Mouse (Mus musculus) liver, embryonic 14.5 days (tissue): Measurements from ENCODE around the gene Disp3. TPM values are rescaled to one million over a fixed set of nuclear protein-coding genes. Genes with fewer than 3 reads are reported as not detected.

Experiments used
- ATAC-seq: fragments of 200-750 bp; cut with Nextera tagmentation; 2 replicates; pipeline ENCODE4 v1.8.0; 2017; ENCODE audit warnings: moderate number of reproducible peaks, mild to moderate bottlenecking, moderate library complexity; ENCODE audit not compliant: insufficient read depth
- DNase-seq, 3 experiments: peaks; one replicate each; pipeline ENCODE4 v3.0.0-alpha.2; 2012 to 2013; ENCODE audit warnings: low read depth in 3 of 3, low spot score in 3 of 3
- H3K27ac ChIP-seq: fragments of 300-500 bp; sonication (generic); 2 replicates; pipeline ENCODE4 v1.5.1; 2014; ENCODE audit warnings: moderate library complexity, mild to moderate bottlenecking, control low read depth, inconsistent platforms
- H3K27me3 ChIP-seq: fragments of 300-500 bp; sonication (generic); 2 replicates; pipeline ENCODE4 v1.6.1; 2014; ENCODE audit warnings: mild to moderate bottlenecking, low read length, moderate library complexity; ENCODE audit not compliant: control insufficient read depth, insufficient read depth
- H3K36me3 ChIP-seq: fragments of 300-500 bp; sonication (generic); replicated peaks from 2 replicates; pipeline ENCODE4 v1.6.1; 2014; ENCODE audit warnings: low read depth; ENCODE audit not compliant: control insufficient read depth, insufficient read depth
- H3K4me1 ChIP-seq, 2 experiments: fragments of 200-500 bp in 1 of 2; fragments of 300-500 bp in 1 of 2; sonication (generic) in 1 of 2; replicated peaks; 2 replicates each; pipeline ENCODE4 v1.6.1; 2012 to 2014; ENCODE audit warnings: antibody characterized with exemption in 1 of 2, inconsistent platforms in 1 of 2, low read length in 1 of 2; ENCODE audit not compliant: control insufficient read depth in 2 of 2, insufficient read depth in 2 of 2
- H3K4me2 ChIP-seq: fragments of 300-500 bp; sonication (generic); 2 replicates; pipeline ENCODE4 v1.6.1; 2014; ENCODE audit warnings: low read depth, mild to moderate bottlenecking, control low read depth, moderate library complexity
- H3K4me3 ChIP-seq, 2 experiments: fragments of 200-500 bp in 1 of 2; fragments of 300-500 bp in 1 of 2; sonication (generic) in 1 of 2; 2 replicates each; pipeline ENCODE4 v1.5.1; 2012 to 2014; ENCODE audit warnings: low read depth in 2 of 2, low read length in 2 of 2, mild to moderate bottlenecking in 2 of 2, control low read depth in 1 of 2, inconsistent platforms in 1 of 2, moderate library complexity in 1 of 2; ENCODE audit not compliant: insufficient read depth in 1 of 2
- H3K9ac ChIP-seq: fragments of 300-500 bp; sonication (generic); replicated peaks from 2 replicates; pipeline ENCODE4 v1.6.1; 2014; ENCODE audit warnings: mild to moderate bottlenecking, control low read depth, moderate library complexity
- H3K9me3 ChIP-seq: fragments of 300-500 bp; sonication (generic); 2 replicates; pipeline ENCODE4 v1.6.1; 2016; ENCODE audit warnings: low read length, mixed read lengths; ENCODE audit not compliant: control insufficient read depth
- CTCF ChIP-seq: IDR thresholded peaks from 2 replicates; pipeline ENCODE4 v1.5.1; 2016; ENCODE audit warnings: antibody characterized with exemption, low read depth, control low read depth
- EP300 ChIP-seq: IDR thresholded peaks from 2 replicates; pipeline ENCODE4 v1.6.1; 2016; ENCODE audit warnings: antibody characterized with exemption, low read depth
- WGBS: fragments of 180-500 bp; shearing (Covaris S2); extraction: QIAGEN DNeasy Blood & Tissue Kit; methylation state at CpG from one replicate; pipeline ENCODE4 v1.1.7; 2014; ENCODE audit not compliant: insufficient replicate concordance; 5-methylcytosine and 5-hydroxymethylcytosine counted together
- polyA plus RNA-seq, 2 experiments: library from polyadenylated mRNA; depleted of rRNA in 1 of 2; stranded (reverse) in 1 of 2; unstranded in 1 of 2; fragments of >200 nt; fragmentation: Nextera tagmentation in 1 of 2; extraction: Ambion mirVana in 1 of 2; gene quantifications; 2 replicates each; pipeline versions ENCODE4 v1.2.1 to v1.2.3; 2012 to 2014

The Disp3 gene
- polyA plus RNA-seq, 2 experiments = not detected

- no peaks in the 10 kb centered on the region for H3K27me3 ChIP-seq
- no peaks in the 10 kb centered on the region for H3K36me3 ChIP-seq
- no peak for DNase-seq
- peak; percentile 53 for ATAC-seq
- H3K9me3 ChIP-seq = no peaks in the 10 kb centered on the region
- no peak overlapping the region for H3K4me2 ChIP-seq
- H3K4me3 ChIP-seq = no peak overlapping the region
- no peak overlapping the region for H3K9ac ChIP-seq
- no peak overlapping the region for H3K27ac ChIP-seq
- TF ChIP-seq EP300 = no peak
- no peak for TF ChIP-seq CTCF
- peaks cover 15 to 18% of the 10 kb centered on the region in 2 experiments for H3K4me1 ChIP-seq
Measured at GRCm38 (mm10) chr4:148194400-148194799, 93.4 kb downstream of the Disp3 start.

GRCm38 (mm10) chr4:148192707-148193245 is 95.0 kb downstream of the Disp3 start:
- WGBS = 34% methylated on average over 11 of the region's 11 CpGs
- Histone ChIP-seq H3K9me3 (no peaks in the 10 kb centered on the region), H3K36me3 (no peaks in the 10 kb centered on the region), H3K27ac (no peak overlapping the region), H3K4me2 (no peak overlapping the region), H3K27me3 (no peaks in the 10 kb centered on the region), H3K4me1 (peaks cover 15 to 23% of the 10 kb centered on the region in 2 experiments), H3K4me3 (no peak overlapping the region), H3K9ac (no peak overlapping the region)
- no peak for DNase-seq
- ATAC-seq = no peak
- TF ChIP-seq EP300 (no peak), CTCF (no peak)

Other genes with a start within 250 kb of the Disp3 start
- gene Clcn6, start 249.1 kb downstream of the Disp3 start, polyA plus RNA-seq (2012; rRNA removed) = 2.4 and 2.7 TPM in 2 replicates
- 0.66 and 1.0 TPM in 2 replicates for gene Clcn6, start 249.1 kb downstream of the Disp3 start, polyA plus RNA-seq (2014; fragmentation: Nextera tagmentation; extraction: Ambion mirVana)
- gene Mthfr, start 248.9 kb downstream of the Disp3 start, polyA plus RNA-seq (2012; rRNA removed) = 9.1 and 9.2 TPM in 2 replicates
- gene Mthfr, start 248.9 kb downstream of the Disp3 start, polyA plus RNA-seq (2014; fragmentation: Nextera tagmentation; extraction: Ambion mirVana) = 7.0 and 7.7 TPM in 2 replicates
- 4.0 and 4.1 TPM in 2 replicates for gene Agtrap, start 199.9 kb downstream of the Disp3 start, polyA plus RNA-seq (2012; rRNA removed)
- gene Agtrap, start 199.9 kb downstream of the Disp3 start, polyA plus RNA-seq (2014; fragmentation: Nextera tagmentation; extraction: Ambion mirVana) = 8.2 and 9.9 TPM in 2 replicates
- 7.5 and 9.4 TPM in 2 replicates for gene Mad2l2, start 157.6 kb downstream of the Disp3 start, polyA plus RNA-seq (2012; rRNA removed)
- gene Mad2l2, start 157.6 kb downstream of the Disp3 start, polyA plus RNA-seq (2014; fragmentation: Nextera tagmentation; extraction: Ambion mirVana) = 17.7 and 19.1 TPM in 2 replicates
- 0.16 and 0.22 TPM in 2 replicates for gene Draxin, start 157.3 kb downstream of the Disp3 start, polyA plus RNA-seq (2012; rRNA removed)
- gene Draxin, start 157.3 kb downstream of the Disp3 start, polyA plus RNA-seq (2014; fragmentation: Nextera tagmentation; extraction: Ambion mirVana) = 0.04 and 0.05 TPM in 2 replicates
- 7.4 and 7.5 TPM in 2 replicates for gene Fbxo6, start 135.8 kb downstream of the Disp3 start, polyA plus RNA-seq (2012; rRNA removed)
- gene Fbxo6, start 135.8 kb downstream of the Disp3 start, polyA plus RNA-seq (2014; fragmentation: Nextera tagmentation; extraction: Ambion mirVana) = 15.0 and 15.1 TPM in 2 replicates
- gene Fbxo44, start 127.5 kb downstream of the Disp3 start, polyA plus RNA-seq (2012; rRNA removed) = 1.0 and 1.2 TPM in 2 replicates
- 0.43 and 0.46 TPM in 2 replicates for gene Fbxo44, start 127.5 kb downstream of the Disp3 start, polyA plus RNA-seq (2014; fragmentation: Nextera tagmentation; extraction: Ambion mirVana)
- 0.04 and 0.09 TPM in 2 replicates for gene Fbxo2, start 127.3 kb downstream of the Disp3 start, polyA plus RNA-seq (2012; rRNA removed)
- gene Fbxo2, start 127.3 kb downstream of the Disp3 start, polyA plus RNA-seq (2014; fragmentation: Nextera tagmentation; extraction: Ambion mirVana) = 0.08 TPM in 1 of 2 replicates, not detected in the other
- gene Ubiad1, start 156.8 kb upstream of the Disp3 start, polyA plus RNA-seq (2012; rRNA removed) = 6.0 and 6.4 TPM in 2 replicates
- gene Ubiad1, start 156.8 kb upstream of the Disp3 start, polyA plus RNA-seq (2014; fragmentation: Nextera tagmentation; extraction: Ambion mirVana) = 7.3 and 7.9 TPM in 2 replicates
- gene Mtor, start 160.6 kb upstream of the Disp3 start, polyA plus RNA-seq (2012; rRNA removed) = 6.0 and 6.1 TPM in 2 replicates
- 9.4 and 11.2 TPM in 2 replicates for gene Mtor, start 160.6 kb upstream of the Disp3 start, polyA plus RNA-seq (2014; fragmentation: Nextera tagmentation; extraction: Ambion mirVana)
- 0.21 and 0.33 TPM in 2 replicates for gene Angptl7, start 212.5 kb upstream of the Disp3 start, polyA plus RNA-seq (2012; rRNA removed)
- 0.23 and 0.29 TPM in 2 replicates for gene Angptl7, start 212.5 kb upstream of the Disp3 start, polyA plus RNA-seq (2014; fragmentation: Nextera tagmentation; extraction: Ambion mirVana)